Mouse (Mus musculus) neural tube, embryonic 10.5 days (tissue): ENCODE measurements around the gene 4930404N11Rik.
A peak's percentile ranks its signal among the peaks of the same experiment; 100 is the strongest.

ENCODE experiments used
- DNase-seq: peaks from one replicate; pipeline ENCODE4 v3.0.0-alpha.2; 2017; ENCODE audit warnings: low spot score; ENCODE audit errors: extremely low spot score

4930404N11Rik gene

DNA sequence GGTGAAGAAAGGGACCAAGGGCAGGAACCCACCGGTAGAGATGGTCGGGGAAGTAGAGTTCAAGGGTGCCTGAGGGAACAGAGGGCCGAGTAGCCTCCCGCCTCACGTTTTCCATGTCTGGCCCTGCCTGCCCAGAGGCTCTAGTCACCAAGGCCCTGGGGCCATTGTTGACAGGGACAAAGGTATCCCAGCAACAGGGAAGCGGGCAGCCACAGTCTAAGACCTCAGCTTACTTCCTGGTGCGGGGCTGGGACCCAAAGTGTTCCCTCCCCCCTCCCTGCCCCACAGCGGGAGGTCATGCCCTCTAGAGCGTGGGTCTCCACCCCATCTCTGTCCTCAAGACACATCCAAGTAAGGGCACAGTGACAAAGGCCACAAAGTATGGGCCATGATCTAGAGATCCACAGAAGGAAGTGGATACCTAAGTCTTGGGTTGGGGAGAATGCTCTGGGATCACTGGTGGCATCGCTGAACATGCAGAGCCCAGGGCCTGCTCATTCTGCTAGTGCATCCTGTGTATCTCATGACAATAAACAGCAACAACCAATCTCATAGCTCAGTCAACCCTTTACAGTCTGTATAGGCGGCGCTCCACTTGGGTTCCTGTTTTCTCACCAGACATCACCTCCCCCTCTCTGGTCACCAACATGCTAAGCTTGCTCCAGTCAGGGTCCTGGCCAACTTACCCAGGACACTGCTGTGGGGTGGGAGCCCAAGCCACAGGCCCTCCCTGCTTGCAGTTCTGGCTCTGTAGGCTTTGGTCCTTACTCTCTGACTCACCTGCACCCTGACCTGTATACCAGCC is at the start of gene 4930404N11Rik:
TSS of gene 4930404N11Rik (minus strand) at position 145 of the 805 bp plus-strand sequence.
- DNase-seq = peak; percentile 60

DNA sequence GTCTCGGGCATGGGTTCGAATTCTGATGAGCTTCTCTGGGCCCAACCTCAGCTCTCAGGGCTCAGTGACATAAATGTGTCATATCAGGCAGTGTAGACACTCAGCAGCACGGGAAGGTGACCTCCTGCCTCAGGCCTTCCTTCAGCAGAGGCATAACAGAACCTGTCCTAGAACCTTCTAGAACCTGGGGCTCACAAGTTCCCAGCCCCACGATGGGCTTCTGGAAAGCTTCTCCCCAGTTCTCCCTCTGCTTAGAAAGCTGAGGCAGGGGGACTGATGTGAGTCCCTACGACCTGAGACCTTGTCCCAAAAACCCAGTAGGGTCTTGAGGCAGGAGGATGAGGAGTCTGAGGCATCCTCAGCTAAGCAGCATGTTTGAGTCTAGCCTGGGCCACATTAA is 49.5 kb upstream of the 4930404N11Rik start:
- DNase-seq = no peak

DNA sequence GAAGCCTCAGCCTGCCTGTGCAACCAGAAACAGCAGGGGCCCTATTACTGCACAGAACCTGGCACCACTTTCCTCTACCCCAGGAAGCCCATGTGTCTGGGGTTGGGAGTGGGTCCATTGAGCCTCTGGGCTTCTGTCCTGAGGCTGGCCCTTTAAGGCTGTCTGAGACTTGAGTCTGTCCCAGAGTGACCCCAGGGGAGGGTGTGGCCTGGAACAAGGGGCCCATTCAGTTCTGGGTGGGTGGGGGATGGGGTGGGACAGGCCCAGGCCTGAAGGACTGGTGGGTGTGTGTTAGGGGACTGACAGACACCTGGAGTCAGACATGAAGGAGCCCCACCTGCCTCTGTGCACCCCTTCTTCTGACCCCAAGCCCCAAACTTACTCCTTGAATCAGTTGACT is 49.1 kb upstream of the 4930404N11Rik start:
- DNase-seq = no peak

DNA sequence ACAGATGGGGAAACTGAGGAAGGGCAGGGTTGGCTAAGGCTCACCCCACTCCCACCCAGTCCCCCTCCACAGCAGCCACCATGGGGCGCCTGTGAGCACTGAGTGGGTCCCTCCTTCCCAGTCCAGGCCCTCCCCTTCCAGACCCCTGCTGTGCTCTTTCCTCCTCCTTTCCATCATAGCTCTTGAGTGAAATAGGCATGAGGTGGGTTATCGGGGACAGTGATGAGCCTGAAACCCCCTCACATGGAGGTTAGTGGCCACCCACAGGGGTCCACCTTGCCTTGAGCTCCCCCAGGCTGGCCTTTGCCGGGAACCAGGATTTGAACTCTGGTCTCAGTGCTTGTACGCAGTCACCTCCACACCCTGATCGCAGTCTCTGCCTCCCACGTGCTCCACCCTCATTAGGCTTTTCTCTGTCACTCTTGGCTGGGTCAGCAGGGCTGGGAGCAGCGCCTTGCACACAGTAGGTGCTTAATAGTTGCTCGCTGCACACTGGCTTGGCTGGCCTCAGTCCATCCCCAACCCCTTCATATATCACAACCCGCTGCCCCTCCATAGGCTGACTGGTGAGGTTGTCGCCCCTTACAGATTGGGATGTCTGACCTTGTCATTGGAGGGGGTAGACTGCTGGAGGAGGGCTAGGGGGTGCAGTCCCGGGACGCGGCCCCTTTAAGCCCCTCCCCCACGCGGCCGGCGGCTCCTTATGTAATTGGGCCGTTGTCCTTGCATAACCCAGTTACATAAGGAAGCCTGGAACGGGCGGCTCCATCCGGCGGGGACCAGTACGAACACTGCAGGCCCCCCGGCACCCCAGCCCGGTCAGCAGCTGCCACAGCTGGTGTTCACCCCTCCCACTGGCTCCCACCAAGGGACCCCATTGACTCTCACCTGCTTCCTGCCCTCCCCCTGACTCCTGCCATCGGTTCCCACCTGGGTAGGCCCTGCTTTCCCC is 48.0 kb upstream of the 4930404N11Rik start:
- DNase-seq = no peak

DNA sequence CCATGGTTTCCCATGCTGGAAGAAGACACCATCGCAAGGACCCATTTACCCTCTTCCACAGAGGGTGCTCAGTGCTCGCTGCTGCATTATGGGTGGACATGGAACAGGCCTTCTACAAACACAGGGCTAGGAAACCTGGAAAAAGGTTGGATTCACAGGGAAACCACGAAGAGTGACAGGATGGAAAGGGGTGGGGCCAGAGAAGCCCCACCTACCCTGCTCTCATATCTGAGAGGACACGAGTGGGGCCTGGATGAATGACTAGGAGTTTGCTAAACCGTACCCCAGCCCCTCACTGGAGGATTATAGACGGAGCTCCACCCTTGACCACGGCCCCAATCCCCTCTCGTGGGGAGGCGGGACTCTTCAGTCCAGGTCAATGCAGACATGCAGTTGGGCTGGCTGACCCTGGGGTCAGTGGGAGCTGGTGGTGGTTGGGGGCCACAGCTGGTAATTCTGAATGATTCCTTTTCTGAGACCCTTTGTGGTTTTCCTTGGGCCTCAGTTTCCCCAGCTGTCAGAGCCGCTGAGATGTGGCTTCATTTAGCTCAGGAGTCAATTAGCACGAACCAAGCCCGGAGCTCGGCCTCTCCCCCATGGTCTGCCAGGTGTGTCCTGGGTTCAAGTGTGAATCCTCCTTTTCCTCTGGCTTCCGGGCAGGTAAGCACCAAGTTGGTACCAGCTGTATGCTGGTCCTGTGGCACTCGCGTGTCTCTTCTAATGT is 47.1 kb upstream of the 4930404N11Rik start:
- no peak for DNase-seq

DNA sequence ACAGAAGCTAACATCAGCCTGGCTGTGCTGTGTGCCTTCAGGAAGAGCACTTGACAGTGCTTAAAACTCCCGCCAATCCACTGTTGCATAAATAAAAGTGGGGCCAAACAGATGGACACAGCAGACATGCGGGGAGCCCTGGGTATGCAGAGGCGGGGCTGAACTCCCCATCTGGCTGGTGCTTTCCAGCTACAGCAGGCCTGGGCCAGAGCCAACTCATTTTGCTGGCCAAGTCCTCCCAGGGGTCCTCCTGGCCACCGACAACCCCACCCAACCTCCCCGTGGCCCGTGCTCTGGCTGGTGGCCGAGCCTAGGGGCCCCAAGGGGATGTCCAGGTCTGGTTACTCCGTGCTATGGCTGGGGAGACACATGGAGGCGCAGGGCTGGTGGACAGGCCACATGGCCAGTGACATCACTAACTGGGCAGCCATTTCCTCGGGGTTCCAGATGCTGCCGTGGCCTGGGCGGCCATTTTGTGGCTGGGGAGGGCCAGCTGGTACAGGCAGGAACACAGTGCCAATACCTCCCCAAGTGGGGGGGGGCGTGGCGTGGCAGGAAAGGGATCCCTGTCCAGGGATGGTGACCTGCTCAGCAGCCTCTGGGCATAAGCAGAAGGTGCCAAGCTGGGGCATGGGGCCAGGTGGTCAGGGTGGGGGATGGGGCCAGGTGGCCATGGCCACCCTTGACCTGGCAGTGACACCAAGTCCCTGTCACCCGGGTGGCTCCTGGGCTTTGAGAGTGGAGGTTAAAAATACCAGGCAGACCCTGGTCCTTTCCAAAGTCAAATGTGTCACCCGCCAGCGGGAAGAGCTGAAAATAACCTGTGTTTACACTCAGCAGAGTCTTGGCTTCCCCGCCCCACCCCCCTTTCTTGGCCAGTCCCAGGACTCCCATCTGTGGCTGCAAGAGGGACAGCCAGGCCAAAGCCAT is 46.1 kb upstream of the 4930404N11Rik start:
- DNase-seq = no peak

DNA sequence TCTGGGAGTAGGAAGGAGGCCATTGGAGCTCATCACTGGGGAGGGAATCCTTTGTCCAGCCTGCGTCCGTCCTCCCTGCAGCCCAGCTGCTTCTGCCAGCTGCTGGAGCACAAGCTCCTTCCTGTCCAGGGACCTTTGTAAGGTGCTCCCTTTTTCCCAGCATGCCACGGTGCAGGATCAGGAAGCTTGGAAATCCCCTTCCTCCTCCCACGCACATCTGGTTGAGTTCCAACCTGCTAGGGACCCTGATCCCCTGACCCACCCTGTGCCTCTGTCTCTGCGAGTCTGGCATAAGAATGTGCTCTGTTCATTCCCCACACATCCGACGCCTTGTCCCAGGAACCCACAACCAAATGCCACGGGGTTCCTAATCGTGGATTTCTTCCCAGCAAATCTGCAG is 45.4 kb upstream of the 4930404N11Rik start:
- no peak for DNase-seq

DNA sequence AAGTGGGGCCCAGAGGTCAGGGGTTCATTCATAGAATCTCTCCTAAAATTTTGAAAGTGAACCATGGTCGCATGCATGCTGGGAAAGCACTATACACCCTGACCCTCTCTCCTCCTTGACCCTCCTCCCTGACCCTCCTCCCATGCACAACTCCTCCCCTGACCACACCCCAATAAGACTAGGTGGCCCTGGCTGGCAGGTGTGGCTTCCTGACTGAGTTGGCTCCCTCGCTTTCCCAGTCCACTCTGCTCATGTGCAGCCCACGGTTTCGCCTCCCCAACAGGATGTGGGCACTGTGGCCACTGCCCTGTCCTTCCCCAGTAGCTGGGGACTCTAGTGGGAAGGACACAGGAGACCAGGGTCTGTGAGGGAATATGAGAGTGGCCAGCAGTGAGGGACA is 44.7 kb upstream of the 4930404N11Rik start:
- DNase-seq = no peak

DNA sequence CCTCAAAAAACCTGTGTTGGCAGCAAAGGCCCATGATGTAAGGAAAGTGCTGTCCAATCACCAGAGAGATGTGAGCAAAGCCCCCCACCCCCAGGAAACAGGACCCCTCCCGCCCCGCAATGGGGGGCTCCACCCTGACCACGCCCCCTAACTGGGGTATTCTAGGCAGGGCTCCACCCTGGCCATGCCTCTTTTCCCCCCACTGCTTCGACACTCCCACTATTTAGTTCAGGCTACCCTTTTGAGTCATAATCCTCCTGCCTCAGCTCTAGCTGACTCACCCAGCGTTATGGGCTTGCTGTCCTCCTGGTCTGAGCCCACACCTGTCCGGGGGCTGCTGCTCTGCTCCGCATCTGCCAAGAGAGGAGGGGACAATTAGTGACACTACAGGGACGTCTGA is 43.7 kb upstream of the 4930404N11Rik start:
- DNase-seq = no peak

DNA sequence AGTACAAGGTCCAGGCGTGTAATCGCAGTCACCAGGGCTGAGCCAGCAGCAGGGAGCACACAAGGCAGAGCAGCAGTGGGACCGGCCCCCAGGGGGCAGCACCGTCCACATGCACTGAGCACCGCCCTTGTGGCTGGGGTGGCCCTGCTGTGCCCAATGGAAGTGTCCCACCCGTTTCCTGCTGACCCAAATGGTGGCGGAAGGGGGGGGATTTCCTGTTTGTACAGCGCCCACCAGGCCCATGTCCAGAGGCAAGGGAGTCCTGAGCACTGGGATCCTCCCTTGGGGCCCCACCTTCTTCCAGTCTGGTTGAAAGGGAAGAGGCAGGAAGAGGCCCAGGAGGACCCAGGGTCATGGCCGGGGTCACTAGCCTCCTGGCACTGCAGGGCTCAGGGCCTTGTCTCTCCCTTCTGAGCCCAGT is 43.3 kb upstream of the 4930404N11Rik start:
- peak; percentile 81 for DNase-seq

DNA sequence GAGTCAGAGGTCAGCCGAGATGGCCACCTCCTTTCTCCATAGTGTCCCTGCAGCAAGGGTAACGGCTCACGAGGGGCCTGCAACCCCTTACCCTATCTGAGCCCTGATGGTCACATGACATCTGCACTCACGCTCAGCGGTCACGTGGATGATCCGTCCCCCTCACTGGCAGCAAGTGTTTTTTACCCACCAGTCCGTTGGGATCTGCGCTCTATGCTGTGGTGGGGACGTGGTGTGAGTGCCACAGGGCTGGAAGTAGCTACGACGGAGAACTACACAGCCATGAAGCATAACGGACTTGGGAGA is 42.8 kb upstream of the 4930404N11Rik start:
- no peak for DNase-seq

DNA sequence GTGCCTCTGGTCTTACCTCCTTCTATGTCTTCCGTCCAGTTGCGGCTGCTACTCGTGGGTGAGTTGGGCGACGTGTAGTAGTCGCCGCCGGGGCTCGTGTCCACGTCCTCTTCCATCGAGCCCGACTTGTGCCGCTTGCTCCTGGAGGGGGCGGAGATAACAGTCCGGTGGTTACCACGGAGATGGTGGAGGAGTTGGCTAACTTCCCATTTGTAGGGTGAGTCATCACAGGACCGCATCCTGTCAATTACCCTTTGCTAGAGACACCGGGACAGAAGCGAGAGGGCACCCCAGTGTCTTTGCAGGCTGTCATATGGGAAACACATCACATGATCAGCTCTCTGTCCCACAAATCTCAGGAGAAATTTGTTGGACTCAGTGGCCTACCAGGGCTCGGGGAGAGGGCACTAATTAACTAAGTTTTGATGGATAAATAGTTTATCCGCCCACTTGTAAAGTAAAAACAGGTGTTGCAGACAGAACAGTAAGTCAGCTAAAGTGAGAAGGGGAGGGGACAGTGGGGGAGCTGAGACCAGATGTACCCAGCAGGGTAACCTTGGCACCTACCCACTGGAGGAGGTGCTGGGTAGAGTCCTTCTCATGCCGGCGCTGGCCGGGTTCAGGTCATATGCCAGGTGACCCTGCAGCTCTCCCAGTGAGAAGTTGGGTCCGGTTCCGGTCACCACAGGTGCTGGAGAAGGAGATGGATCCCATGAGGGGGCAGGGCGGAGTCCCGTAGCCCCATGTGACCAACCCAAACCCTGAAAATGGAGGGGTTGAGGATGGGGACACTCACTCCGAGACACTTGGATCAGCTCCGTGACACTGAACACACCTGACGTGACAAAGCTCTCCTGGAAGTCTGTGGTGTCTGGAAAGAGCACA is 42.2 kb upstream of the 4930404N11Rik start:
- DNase-seq = no peak

DNA sequence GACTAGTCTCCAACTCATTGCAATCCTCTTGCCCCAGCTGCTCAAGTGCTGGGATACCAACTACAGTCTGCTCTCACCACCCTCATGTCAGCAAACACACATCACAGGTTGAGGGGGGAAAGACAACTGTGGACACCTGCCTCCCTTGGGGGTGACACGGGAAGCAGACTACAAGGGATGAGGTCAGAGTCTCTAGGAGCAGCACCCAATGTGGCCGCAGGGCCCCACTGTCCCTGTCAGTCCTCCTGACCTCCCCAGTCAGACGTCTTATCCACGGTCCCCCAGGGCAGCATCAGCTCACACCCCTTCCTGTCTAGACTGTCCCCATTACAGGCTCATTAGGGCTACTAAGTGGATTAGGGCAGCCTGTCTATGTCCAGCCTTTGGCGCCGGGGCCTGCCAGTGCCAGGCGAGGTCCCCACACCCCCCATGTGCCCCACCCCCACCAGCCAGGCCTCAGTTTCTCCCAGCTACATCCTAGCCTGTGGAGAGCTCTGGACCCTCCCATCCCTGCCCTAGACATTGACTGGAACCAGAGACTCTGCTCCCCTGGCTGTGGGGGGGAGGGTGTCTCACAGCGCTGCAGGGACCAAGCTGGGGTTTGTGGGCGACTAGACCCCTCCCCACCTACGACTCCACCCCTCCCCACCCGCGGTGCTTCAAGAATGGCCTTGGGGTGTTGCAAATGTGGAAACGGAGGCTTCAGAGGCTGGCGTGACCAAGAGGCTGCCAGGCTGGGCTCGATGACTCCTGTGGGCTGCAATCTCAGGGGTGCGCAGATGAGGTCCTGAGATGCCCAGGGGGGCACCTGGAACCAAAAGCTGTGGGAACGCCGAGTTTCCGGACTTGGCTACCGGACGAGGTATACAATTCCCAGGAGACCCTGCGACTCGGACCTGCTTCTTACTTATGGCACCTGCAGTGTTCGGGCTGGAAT is 41.2 kb upstream of the 4930404N11Rik start:
- no peak for DNase-seq

DNA sequence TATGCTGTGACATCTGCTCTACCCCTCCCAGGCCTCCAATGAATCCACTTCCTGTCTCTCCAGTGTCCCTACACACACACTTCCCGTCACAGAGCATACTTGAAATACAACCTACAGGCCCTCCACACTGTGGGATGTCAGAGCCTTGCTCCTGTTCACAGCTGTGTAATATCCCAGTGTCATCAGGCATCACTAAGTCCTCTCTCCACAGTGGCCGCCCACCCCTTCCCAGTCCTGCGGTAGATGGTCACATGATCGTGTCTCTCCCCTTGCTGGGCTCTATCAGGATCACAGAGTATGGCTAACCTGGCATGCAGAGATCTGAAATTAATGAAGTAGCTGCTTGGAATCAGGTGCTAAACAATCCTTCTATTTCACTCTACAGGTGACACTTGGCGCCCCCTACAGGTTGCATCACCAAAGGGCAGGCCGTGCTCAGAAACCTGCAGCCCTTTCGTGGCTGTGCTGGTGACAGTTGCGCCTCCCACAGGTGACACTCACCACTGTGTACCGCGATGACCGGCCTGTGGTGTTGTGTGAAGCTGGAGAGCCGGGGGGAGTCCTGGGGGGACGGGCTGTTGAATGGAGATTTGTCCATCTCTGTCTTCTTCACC is 40.1 kb upstream of the 4930404N11Rik start:
- DNase-seq = no peak

DNA sequence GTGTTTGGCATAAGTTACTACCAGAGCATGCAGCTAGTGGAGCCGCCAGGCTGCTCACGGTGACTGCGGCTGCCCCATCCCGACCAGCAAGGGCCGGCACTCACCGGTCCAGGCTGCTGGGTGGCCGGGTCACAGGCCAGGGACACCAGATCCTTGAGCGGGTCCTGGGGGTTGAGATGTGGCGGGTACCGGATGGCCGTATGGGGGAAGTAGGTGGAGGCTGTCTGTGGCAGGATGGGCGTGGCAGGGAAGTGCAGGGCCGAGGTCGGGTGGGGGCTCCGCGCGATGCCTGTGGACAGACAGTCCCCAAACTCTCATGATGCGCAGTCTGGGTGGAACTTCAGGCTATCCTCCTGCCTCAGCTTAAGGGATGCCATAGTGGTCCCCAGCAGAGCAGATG is 39.1 kb upstream of the 4930404N11Rik start:
- no peak for DNase-seq

DNA sequence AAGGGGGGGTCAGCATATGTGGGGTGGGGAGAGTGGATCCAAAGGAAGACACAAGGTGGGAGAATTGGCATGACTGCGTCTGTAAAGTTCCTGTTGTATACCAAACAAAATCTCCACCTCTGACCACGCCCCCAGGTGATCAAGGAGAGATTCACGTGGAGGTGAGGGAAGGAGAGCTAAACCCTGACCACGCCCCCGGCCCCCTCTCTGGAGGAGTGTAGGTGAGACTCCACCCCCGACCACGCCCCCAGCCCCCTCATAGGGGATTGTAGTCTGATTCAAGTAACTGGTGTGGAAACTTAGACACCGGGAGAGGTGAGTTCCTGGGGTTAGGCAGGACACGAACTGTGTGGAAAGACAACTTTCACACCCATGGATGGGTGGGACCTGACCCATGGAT is 38.5 kb upstream of the 4930404N11Rik start:
- no peak for DNase-seq

DNA sequence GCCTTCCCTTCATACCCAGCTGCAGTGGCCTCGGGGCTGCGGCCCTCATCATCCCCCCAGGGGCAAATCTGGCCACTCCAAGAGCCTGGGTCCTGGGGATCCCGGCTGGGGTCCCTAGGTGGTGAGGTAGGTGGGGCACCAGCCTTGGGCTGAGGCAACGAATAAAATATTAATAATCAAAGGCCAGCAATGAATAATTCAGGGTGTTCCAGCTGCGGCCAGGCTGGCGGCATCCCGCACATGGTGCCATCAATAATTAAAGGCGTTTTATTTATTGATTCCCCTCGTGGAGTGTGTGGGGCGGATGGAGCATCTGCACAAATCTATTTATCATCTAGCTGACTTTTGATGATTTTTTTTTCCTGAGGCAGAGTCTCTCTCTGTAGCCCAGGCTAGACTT is 37.9 kb upstream of the 4930404N11Rik start:
- DNase-seq = no peak

DNA sequence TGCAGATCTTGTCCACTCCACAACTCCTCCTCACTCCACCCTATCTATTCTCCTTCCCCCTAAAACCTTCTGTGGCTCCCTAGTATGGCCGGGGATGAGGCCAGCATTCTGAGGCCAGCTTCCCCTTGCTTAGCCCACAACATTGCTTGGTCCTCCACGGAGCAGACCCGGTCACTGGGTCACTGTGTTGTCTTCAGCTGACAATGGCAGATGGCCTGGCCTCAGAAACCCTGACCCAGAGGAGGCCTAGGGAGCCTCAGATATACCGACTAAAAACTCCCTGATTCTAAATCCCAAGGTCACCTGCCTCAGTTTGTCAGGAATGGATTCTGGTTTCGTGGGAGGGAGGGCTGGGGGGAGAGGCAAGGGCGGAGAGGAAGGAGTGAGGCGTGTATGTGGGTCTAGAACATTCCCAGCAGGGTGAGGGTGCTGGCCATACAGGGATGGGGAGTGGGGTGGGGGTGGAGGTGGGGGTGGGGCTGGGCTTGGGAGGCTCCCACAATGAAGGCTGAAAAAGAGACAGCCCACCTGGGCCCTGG is 36.7 kb upstream of the 4930404N11Rik start:
- peak; percentile 56 for DNase-seq
